Mouse (Mus musculus) stomach, embryonic 14.5 days (tissue): ENCODE results near the gene Prrg2. TPM values are rescaled to one million over a fixed set of nuclear protein-coding genes. Genes with fewer than 3 reads are reported as not detected.

Experiments
- ATAC-seq: fragments of 200-750 bp; cut with Nextera tagmentation; 2 replicates; pipeline ENCODE4 v1.8.0; 2017; ENCODE audit warnings: low read depth, moderate TSS enrichment; ENCODE audit not compliant: insufficient number of reproducible peaks, insufficient read depth, low FRiP score
- H3K27ac ChIP-seq: fragments of 300-500 bp; sonication (generic); 2 replicates; pipeline ENCODE4 v1.5.1; 2014; ENCODE audit warnings: mild to moderate bottlenecking, low read length, moderate library complexity, mixed read lengths
- H3K27me3 ChIP-seq: fragments of 300-500 bp; sonication (generic); 2 replicates; pipeline ENCODE4 v1.6.1; 2014; ENCODE audit warnings: low read length, control low read depth, mixed read lengths; ENCODE audit not compliant: control insufficient read depth, insufficient read depth
- H3K36me3 ChIP-seq: fragments of 300-500 bp; sonication (generic); 2 replicates; pipeline ENCODE4 v1.6.1; 2014; ENCODE audit warnings: mild to moderate bottlenecking, control low read depth, low read length, moderate library complexity, mixed read lengths; ENCODE audit not compliant: control insufficient read depth, insufficient read depth
- H3K4me1 ChIP-seq: fragments of 300-500 bp; sonication (generic); 2 replicates; pipeline ENCODE4 v1.6.1; 2014; ENCODE audit warnings: low read length, control low read depth, mixed read lengths; ENCODE audit not compliant: control insufficient read depth, insufficient read depth
- H3K4me2 ChIP-seq: fragments of 300-500 bp; sonication (generic); replicated peaks from 2 replicates; pipeline ENCODE4 v1.6.1; 2014; ENCODE audit warnings: low read depth, low read length, control low read depth
- H3K4me3 ChIP-seq: fragments of 300-500 bp; sonication (generic); 2 replicates; pipeline ENCODE4 v1.5.1; 2014; ENCODE audit warnings: low read depth, low read length, control low read depth
- H3K9ac ChIP-seq: fragments of 300-500 bp; sonication (generic); replicated peaks from 2 replicates; pipeline ENCODE4 v1.6.1; 2014; ENCODE audit warnings: low read depth, mild to moderate bottlenecking, control low read depth, low read length, moderate library complexity, mixed read lengths
- H3K9me3 ChIP-seq: fragments of 300-500 bp; sonication (generic); 2 replicates; pipeline ENCODE4 v1.6.1; 2016; ENCODE audit warnings: low read depth, low read length, control low read depth; ENCODE audit not compliant: control insufficient read depth
- WGBS: fragments of 180-500 bp; shearing (Covaris S2); extraction: QIAGEN DNeasy Blood & Tissue Kit; methylation state at CpG from one replicate; pipeline ENCODE4 v1.1.7; 2014; 5-methylcytosine and 5-hydroxymethylcytosine counted together
- polyA plus RNA-seq: library from polyadenylated mRNA; unstranded; fragments of >200 nt; fragmentation: Nextera tagmentation; extraction: Ambion mirVana; gene quantifications from 2 replicates; pipeline ENCODE4 v1.2.1, GENCODE M21; 2014

Gene Prrg2
- polyA plus RNA-seq, 1 experiment from 2014 or later = 20.7 TPM

DNA sequence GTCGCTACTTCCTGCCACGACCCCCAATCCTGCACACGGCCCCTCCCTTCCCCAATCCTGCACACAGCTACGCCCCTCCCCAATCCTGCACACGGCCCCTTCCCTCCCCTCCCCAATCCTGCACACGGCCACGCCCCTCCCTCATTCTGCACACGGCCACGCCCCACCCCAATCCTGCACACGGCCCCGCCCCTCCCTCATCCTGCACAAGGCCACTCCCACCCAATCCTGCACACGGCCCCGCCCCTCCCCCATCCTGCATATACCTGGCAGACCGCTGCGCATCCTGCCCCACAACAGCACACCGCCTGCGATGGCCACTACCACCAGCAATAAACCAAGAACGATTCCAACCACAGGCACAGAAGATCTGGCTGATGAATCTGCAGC is 31.0 kb upstream of the Prrg2 start:
- 29% methylated on average over 18 of the region's 18 CpGs for WGBS
- Histone ChIP-seq H3K36me3 (peaks cover 3% of the 10 kb centered on the region; the same call in 1 of the 2 replicates), H3K27ac (peak overlapping the region; percentile 83; the same call in 1 of the 2 replicates), H3K9ac (no peak overlapping the region), H3K4me3 (no peak overlapping the region), H3K4me2 (no peak overlapping the region), H3K27me3 (no peaks in the 10 kb centered on the region), H3K4me1 (peaks cover 7% of the 10 kb centered on the region; the same call in 1 of the 2 replicates), H3K9me3 (no peaks in the 10 kb centered on the region)
- ATAC-seq = no peak

DNA sequence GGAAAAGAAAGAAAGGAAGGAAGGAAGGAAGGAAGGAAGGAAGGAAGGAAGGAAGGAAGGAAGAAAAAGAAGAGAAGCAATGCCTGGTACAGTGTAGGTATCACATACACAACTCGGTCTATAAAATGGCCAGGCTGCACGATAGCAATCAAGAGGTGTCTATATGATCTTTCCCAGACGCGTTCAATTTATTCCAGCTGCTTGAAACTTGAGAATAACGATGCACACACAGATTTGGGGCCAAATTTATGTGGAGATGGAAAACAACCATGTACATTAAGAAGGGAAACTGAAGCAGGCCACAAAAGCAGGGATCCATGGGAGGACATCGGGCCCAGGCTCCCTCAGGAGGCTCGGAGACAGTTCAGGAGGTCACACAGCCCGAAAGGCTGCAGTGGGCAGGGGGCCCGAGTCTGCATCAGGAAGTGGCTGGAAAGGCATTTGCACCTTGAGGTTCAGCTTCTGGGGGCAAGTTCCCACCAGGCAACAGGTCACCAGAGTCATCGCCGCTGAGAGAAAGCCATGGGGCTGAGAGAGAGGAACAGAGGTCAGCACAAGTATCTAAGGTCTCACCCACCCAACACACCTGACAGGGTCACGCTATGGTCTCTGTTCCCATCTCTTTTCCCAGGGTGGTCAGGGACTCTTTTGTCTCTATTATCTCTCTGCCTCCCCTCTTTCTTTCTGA is 30.5 kb upstream of the Prrg2 start:
- H3K4me2 ChIP-seq = no peak overlapping the region
- H3K27me3 ChIP-seq = no peaks in the 10 kb centered on the region
- H3K27ac ChIP-seq = peak overlapping the region; percentile 83
- H3K4me1 ChIP-seq = peaks cover 7% of the 10 kb centered on the region; the same call in 1 of the 2 replicates
- peaks cover 8% of the 10 kb centered on the region for H3K36me3 ChIP-seq
- no peaks in the 10 kb centered on the region for H3K9me3 ChIP-seq
- WGBS = 35% methylated on average over 12 of the region's 12 CpGs
- no peak overlapping the region for H3K9ac ChIP-seq
- no peak for ATAC-seq
- no peak overlapping the region for H3K4me3 ChIP-seq

DNA sequence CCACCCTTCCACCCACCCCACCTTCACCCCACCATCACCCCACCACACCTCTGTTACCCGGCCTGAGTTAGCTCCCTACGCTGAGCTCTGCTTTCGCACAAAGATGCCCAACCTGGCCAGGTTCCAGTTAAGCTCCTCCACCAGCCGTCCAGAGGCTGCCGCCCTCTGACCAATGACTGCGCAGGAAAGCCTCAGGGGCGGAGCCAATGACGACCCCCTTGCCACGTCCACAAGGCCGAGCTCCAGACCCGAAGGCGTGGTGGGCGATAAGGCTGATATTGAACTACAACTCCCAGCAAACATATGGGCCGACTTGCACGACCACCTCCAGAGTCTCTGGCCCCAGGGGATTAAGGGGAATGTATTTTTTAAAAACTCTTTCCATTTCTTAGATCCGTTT is 29.6 kb upstream of the Prrg2 start, which contains the start of gene Rcn3:
TSS of gene Rcn3 (minus strand) at position 174 of the 400 bp plus-strand sequence.
- Histone ChIP-seq H3K9me3 (no peaks in the 10 kb centered on the region), H3K36me3 (peaks cover 18% of the 10 kb centered on the region), H3K27me3 (no peaks in the 10 kb centered on the region), H3K4me2 (peak within 1 kb of the TSS; percentile 59), H3K9ac (peak within 1 kb of the TSS; percentile 56), H3K4me3 (peak within 1 kb of the TSS; percentile 47), H3K4me1 (peaks cover 7% of the 10 kb centered on the region; the same call in 1 of the 2 replicates), H3K27ac (peak within 1 kb of the TSS; percentile 83)
- WGBS = 0% methylated on average over 16 of the region's 16 CpGs
- ATAC-seq = peak; percentile 94

DNA sequence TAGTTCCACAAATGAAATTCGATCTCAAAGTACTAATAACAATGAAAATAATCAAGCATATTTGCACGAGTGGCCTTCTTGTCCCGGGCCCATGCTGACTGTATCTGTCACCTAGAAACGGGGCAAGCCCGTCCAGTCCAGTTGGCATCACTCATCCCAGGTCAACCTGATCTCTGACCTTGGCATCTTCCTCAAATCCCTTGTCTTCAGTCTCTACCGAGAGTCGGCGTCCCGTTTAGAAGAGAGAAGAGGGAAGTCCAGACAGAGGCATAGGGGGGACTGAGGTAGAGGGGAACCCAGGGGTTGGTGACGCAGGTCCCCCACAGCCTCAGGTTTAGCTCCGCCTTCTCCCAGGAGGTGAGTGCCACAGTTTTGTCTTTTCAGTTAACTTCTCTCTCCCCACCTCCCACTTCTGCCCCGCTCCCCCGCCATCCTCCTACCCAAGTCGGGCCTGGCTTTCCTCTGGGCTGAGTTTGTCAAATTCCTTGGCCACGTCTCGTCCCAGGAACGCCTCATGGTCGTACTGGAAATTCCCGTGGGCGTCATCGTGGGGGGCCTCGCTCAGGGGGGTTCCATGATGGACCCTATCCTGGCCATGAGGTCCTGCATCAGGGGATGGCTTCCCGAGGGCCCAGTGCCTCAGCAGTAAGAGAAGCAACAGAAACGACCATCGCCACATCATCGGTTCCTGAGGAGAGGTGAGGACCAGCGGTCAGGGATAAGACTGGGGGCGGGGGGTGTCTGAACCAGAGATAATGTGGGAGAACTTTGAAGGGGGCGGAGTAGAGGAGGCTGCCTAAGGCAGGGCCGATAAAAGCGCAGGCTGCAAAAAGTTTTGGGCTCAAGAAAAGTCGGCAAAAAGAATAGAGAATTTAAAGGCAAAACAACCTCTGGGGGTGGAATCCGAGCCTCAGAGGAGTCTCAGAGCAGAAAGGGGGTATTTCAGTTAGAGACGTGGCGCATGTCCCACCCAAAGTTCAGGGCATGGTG is 28.8 kb upstream of the Prrg2 start:
- Histone ChIP-seq H3K27ac (peak overlapping the region; percentile 83), H3K27me3 (no peaks in the 10 kb centered on the region), H3K36me3 (peaks cover 25% of the 10 kb centered on the region), H3K9me3 (no peaks in the 10 kb centered on the region), H3K9ac (peak overlapping the region; percentile 56), H3K4me1 (peaks cover 7% of the 10 kb centered on the region; the same call in 1 of the 2 replicates), H3K4me3 (peak overlapping the region; percentile 47), H3K4me2 (peak overlapping the region; percentile 59)
- WGBS = 9% methylated on average over 35 of the region's 35 CpGs
- peak; percentile 50 for ATAC-seq

DNA sequence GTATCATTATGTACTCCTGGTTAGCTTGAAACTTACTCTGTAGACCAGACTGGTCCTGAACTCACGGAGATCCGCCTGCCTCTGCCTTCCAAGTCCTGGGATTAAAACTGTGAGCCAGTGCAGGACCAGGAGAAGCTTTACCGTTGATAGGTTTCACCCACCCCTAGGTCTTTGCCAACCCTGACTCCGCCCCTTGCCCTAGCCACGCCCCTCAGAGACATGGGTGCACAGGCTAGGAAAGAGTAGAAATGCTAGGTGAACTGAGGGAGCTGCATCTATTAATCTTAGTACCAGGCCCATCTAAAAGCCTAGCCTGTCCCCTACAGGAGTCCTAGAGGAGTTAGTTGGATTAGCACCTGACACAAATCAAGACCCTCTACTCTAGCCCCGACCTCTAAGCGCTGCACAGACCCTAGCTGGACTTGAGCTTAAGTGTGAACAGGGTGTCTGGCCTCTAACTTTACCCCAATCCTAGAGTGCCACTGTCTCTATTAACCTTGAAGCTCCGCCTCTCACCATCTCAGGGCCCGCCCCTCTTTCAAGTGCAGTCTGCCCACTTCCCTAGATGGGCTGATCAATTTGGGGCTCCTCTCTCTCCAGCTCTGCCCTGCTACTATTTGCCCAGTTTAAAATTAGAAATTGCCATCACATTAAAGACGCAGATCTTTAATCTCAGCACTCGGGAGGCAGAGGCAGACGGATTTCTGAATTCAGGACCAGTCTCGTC is 27.9 kb upstream of the Prrg2 start:
- H3K4me3 ChIP-seq = peak overlapping the region; percentile 47
- peak overlapping the region; percentile 59 for H3K4me2 ChIP-seq
- H3K9ac ChIP-seq = peak overlapping the region; percentile 56; the same call in 1 of the 2 replicates
- no peak for ATAC-seq
- no peaks in the 10 kb centered on the region for H3K9me3 ChIP-seq
- no peaks in the 10 kb centered on the region for H3K27me3 ChIP-seq
- H3K36me3 ChIP-seq = peaks cover 32% of the 10 kb centered on the region
- peaks cover 7% of the 10 kb centered on the region; the same call in 1 of the 2 replicates for H3K4me1 ChIP-seq
- peak overlapping the region; percentile 83; the same call in 1 of the 2 replicates for H3K27ac ChIP-seq
- 74% methylated on average over 13 of the region's 13 CpGs for WGBS

DNA sequence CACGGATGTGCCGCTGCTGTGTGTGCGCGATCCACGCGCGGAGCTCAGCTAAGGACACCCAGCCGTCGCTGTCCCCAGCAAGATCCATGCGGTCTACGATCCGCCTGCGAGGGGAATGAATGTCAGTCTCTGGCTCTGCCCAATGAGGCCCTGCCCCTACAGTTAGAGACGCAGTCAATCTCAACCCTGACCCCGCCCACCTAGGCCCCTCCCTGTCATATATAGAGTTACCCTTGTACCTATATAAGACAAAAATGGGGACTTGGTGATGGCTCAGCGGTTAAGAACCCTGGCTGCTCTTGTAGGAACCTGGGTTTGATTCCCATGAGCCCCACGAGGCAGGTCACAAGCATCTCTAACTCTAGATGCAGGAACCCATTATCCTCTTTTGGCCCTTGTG is 26.1 kb upstream of the Prrg2 start:
- no peaks in the 10 kb centered on the region for H3K9me3 ChIP-seq
- peaks cover 42% of the 10 kb centered on the region for H3K36me3 ChIP-seq
- 92% methylated on average over 17 of the region's 17 CpGs for WGBS

DNA sequence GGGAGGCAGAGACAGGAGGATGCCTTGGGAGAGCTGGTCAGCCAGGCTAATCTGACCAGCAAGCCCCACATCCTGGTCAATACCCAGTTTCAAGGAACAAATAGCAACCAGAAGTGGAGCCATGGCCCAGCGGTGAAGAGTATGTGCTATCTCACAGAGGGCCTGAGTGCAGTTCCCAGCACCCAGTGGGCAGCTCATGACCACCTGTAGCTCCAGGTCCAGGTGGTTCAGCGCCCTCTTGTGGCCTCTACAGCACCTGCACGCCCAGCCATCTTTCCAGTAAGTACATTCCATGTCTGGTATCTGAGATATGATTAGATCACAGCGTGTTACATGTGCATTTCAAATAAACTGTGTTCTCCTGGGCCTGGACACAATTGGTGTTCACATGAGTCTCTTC is 23.6 kb upstream of the Prrg2 start:
- no peak overlapping the region for H3K27ac ChIP-seq
- no peak overlapping the region for H3K9ac ChIP-seq
- peaks cover 57% of the 10 kb centered on the region for H3K36me3 ChIP-seq
- no peak for ATAC-seq
- H3K27me3 ChIP-seq = no peaks in the 10 kb centered on the region
- H3K4me3 ChIP-seq = no peak overlapping the region
- 75% methylated on average over 4 of the region's 4 CpGs for WGBS
- H3K4me2 ChIP-seq = no peak overlapping the region
- H3K9me3 ChIP-seq = no peaks in the 10 kb centered on the region
- peaks cover 3% of the 10 kb centered on the region; the same call in 1 of the 2 replicates for H3K4me1 ChIP-seq

More for the DNA sequence above, 26.1 kb upstream of the Prrg2 start:
- Histone ChIP-seq H3K27me3 (no peaks in the 10 kb centered on the region), H3K27ac (no peak overlapping the region), H3K4me3 (no peak overlapping the region), H3K4me1 (peaks cover 7% of the 10 kb centered on the region; the same call in 1 of the 2 replicates), H3K9ac (no peak overlapping the region), H3K4me2 (no peak overlapping the region)
- ATAC-seq = no peak
